Mouse (Mus musculus): ENCODE results near the gene Gm10840. TPM values are rescaled to one million over a fixed set of nuclear protein-coding genes. Genes with fewer than 3 reads are reported as not detected.

Gm10840 gene
- polyA plus RNA-seq, 1 experiment from 2014 or later: not detected

DNA sequence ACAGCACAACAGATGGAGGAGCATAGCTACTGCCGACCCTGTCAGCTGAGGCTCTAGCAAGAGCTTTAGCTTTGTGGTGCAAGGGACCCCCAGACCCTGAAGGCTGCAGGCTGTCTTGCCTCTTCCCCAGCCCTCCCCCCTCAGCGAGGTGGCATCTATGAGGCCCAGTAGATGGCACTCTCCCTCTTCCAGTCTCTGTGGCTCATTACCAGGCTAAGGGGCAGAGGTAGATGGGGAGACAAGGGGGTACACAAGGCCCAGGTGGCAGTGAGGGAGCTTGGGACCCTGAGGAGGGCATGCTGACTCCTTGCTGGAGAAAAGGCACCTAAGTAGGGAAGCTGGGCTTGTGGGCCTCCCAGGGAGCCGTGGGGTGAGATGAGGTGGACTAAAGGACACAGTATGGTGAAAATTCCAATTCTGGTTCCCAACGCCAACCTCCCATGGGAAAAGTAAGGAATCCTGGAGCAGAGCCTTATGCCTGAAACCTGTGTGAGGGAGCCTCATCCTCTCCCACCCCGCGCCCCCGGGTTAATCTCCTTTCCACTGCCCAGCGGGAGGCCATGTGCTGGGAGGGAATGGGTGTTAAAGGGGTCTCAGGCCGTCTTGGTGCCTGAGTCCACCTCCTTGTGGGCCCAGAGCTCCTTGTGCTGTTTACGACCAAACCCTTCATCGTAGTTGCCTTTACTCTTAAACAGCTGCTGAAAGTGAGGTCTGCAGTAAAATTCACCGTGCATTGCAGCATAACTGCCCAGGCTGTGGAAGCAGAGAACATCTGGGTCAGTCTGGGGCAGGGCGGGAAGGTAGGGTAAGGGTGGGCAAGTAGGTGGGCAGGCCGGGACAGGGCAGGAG is 2.3 kb upstream of the Gm10840 start:
- no peaks in the 10 kb centered on the region for H3K27me3 ChIP-seq (replicated peaks; ENCODE audit: control insufficient read depth, insufficient read depth, low read length)
- H3K9me3 ChIP-seq (replicated peaks; ENCODE audit: control insufficient read depth, low read length): no peaks in the 10 kb centered on the region
- H3K4me3 ChIP-seq (ENCODE audit: low read depth, low read length): peak overlapping the region; percentile 82
- H3K4me2 ChIP-seq (ENCODE audit: low read length): peak overlapping the region; percentile 96
- DNase-seq (ENCODE audit: low spot score): peak; percentile 42
- H3K36me3 ChIP-seq (ENCODE audit: control insufficient read depth, insufficient read depth, low read length): peaks cover 48% of the 10 kb centered on the region
- H3K27ac ChIP-seq (ENCODE audit: low read depth, low read length): peak overlapping the region; percentile 99
- H3K4me1 ChIP-seq (ENCODE audit: control insufficient read depth, insufficient read depth, low read length): peaks cover 20% of the 10 kb centered on the region
- 52% methylated on average over 14 of the region's 14 CpGs for WGBS
- ATAC-seq: no peak
- peak overlapping the region; percentile 97 for H3K9ac ChIP-seq (ENCODE audit: low read length)

DNA sequence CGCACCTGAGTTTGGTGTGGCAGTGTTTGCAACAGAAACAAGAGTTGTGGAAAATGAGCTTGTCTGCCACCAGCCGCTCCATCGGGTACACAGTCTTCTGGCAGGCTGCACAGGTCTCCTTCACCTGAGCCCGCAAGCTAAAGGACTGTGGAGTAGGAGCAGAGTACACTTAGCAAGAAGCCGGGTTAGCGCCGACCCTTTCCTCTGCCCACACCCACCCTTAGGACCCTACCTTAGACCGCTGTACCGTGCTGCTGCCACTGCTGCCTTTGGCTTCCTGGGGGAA is 1.8 kb upstream of the Gm10840 start:
- 38% methylated on average over 9 of the region's 9 CpGs for WGBS

DNA sequence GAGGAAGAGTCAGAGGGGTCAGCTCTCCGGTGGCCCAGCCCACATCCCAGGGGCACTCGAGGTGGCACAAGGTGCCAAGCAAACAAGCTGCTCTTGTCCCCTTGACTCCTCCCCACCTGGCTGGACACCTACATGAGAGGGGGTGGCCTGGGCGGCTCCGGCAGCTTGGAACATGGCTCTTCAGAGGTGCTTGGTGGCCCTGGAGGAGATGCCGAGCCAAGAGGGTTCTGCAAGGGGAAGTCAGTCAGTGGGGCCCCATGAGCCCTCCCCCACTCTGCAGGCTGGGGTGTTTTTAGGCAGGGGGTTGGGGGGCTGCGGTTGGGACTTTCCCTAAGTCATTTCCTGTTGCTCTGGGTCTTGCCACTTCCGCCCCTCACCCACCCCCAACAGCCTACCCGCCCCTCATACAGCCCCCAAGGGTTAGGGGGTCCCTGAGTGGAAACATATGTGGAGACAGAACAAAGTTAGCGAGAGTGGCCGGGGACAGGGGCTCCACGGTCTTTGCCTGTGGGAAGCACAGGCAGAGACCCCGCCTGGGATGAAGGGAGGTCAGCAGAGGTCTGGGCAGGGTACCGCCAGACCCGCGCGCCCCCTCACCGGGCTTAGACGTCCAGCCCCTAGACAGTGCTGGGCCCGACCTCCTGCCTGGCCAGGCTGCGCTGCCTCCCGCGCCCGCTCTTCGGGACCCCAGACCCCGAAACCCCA is 1.3 kb upstream of the Gm10840 start:
- Histone ChIP-seq H3K4me1 (ENCODE audit: control insufficient read depth, insufficient read depth, low read length) (peaks cover 20% of the 10 kb centered on the region), H3K27ac (ENCODE audit: low read depth, low read length) (peak overlapping the region; percentile 99), H3K9ac (ENCODE audit: low read length) (peak overlapping the region; percentile 97), H3K36me3 (ENCODE audit: control insufficient read depth, insufficient read depth, low read length) (peaks cover 49% of the 10 kb centered on the region), H3K4me3 (ENCODE audit: low read depth, low read length) (peak overlapping the region; percentile 82), H3K9me3 (replicated peaks; ENCODE audit: control insufficient read depth, low read length) (no peaks in the 10 kb centered on the region), H3K4me2 (ENCODE audit: low read length) (peak overlapping the region; percentile 96), H3K27me3 (replicated peaks; ENCODE audit: control insufficient read depth, insufficient read depth, low read length) (no peaks in the 10 kb centered on the region)
- WGBS: 2% methylated on average over 20 of the region's 25 CpGs
- peak; percentile 41 for DNase-seq (ENCODE audit: low spot score)
- ATAC-seq: peak; percentile 47

More for the DNA sequence above, 1.8 kb upstream of the Gm10840 start:
- peak overlapping the region; percentile 99 for H3K27ac ChIP-seq (ENCODE audit: low read depth, low read length)
- DNase-seq (ENCODE audit: low spot score) (peak; percentile 4), ATAC-seq (no peak)
- H3K4me3 ChIP-seq (ENCODE audit: low read depth, low read length): peak overlapping the region; percentile 82
- H3K9me3 ChIP-seq (replicated peaks; ENCODE audit: control insufficient read depth, low read length): no peaks in the 10 kb centered on the region
- peaks cover 48% of the 10 kb centered on the region for H3K36me3 ChIP-seq (ENCODE audit: control insufficient read depth, insufficient read depth, low read length)
- H3K4me1 ChIP-seq (ENCODE audit: control insufficient read depth, insufficient read depth, low read length): peaks cover 20% of the 10 kb centered on the region
- H3K27me3 ChIP-seq (replicated peaks; ENCODE audit: control insufficient read depth, insufficient read depth, low read length): no peaks in the 10 kb centered on the region
- peak overlapping the region; percentile 97 for H3K9ac ChIP-seq (ENCODE audit: low read length)
- peak overlapping the region; percentile 96 for H3K4me2 ChIP-seq (ENCODE audit: low read length)

GRCm38 (mm10) chr11:106159921-106160840 is 469 bp upstream of the Gm10840 start:
- Histone ChIP-seq H3K4me1 (ENCODE audit: control insufficient read depth, insufficient read depth, low read length) (peaks cover 20% of the 10 kb centered on the region), H3K27ac (ENCODE audit: low read depth, low read length) (peak overlapping the region; percentile 99), H3K9ac (ENCODE audit: low read length) (peak overlapping the region; percentile 97), H3K9me3 (replicated peaks; ENCODE audit: control insufficient read depth, low read length) (no peaks in the 10 kb centered on the region), H3K27me3 (replicated peaks; ENCODE audit: control insufficient read depth, insufficient read depth, low read length) (no peaks in the 10 kb centered on the region), H3K36me3 (ENCODE audit: control insufficient read depth, insufficient read depth, low read length) (peaks cover 47% of the 10 kb centered on the region), H3K4me3 (ENCODE audit: low read depth, low read length) (peak overlapping the region; percentile 82), H3K4me2 (ENCODE audit: low read length) (peak overlapping the region; percentile 96)
- WGBS: under 1% methylated on average over 53 of the region's 106 CpGs
- ATAC-seq (peak; percentile 81), DNase-seq (ENCODE audit: low spot score) (peak; percentile 90)

GRCm38 (mm10) chr11:106162237-106162636 is 1.6 kb downstream of the Gm10840 start:
- Histone ChIP-seq H3K4me1 (ENCODE audit: control insufficient read depth, insufficient read depth, low read length) (peaks cover 20% of the 10 kb centered on the region), H3K4me2 (ENCODE audit: low read length) (no peak overlapping the region), H3K4me3 (ENCODE audit: low read depth, low read length) (no peak overlapping the region), H3K27ac (ENCODE audit: low read depth, low read length) (no peak overlapping the region), H3K27me3 (replicated peaks; ENCODE audit: control insufficient read depth, insufficient read depth, low read length) (no peaks in the 10 kb centered on the region), H3K9ac (ENCODE audit: low read length) (no peak overlapping the region), H3K9me3 (replicated peaks; ENCODE audit: control insufficient read depth, low read length) (no peaks in the 10 kb centered on the region), H3K36me3 (ENCODE audit: control insufficient read depth, insufficient read depth, low read length) (peaks cover 40% of the 10 kb centered on the region)
- no peak for DNase-seq (ENCODE audit: low spot score)
- ATAC-seq: no peak
- 76% methylated on average over 2 of the region's 2 CpGs for WGBS

GRCm38 (mm10) chr11:106163546-106163945 is 2.9 kb downstream of the Gm10840 start:
- Histone ChIP-seq H3K27ac (ENCODE audit: low read depth, low read length) (no peak overlapping the region), H3K9me3 (replicated peaks; ENCODE audit: control insufficient read depth, low read length) (no peaks in the 10 kb centered on the region), H3K9ac (ENCODE audit: low read length) (no peak overlapping the region), H3K4me2 (ENCODE audit: low read length) (no peak overlapping the region), H3K4me3 (ENCODE audit: low read depth, low read length) (no peak overlapping the region), H3K4me1 (ENCODE audit: control insufficient read depth, insufficient read depth, low read length) (peaks cover 17% of the 10 kb centered on the region), H3K27me3 (replicated peaks; ENCODE audit: control insufficient read depth, insufficient read depth, low read length) (no peaks in the 10 kb centered on the region), H3K36me3 (ENCODE audit: control insufficient read depth, insufficient read depth, low read length) (peaks cover 41% of the 10 kb centered on the region)
- ATAC-seq (no peak), DNase-seq (ENCODE audit: low spot score) (no peak)
- 94% methylated on average over 4 of the region's 4 CpGs for WGBS

DNA sequence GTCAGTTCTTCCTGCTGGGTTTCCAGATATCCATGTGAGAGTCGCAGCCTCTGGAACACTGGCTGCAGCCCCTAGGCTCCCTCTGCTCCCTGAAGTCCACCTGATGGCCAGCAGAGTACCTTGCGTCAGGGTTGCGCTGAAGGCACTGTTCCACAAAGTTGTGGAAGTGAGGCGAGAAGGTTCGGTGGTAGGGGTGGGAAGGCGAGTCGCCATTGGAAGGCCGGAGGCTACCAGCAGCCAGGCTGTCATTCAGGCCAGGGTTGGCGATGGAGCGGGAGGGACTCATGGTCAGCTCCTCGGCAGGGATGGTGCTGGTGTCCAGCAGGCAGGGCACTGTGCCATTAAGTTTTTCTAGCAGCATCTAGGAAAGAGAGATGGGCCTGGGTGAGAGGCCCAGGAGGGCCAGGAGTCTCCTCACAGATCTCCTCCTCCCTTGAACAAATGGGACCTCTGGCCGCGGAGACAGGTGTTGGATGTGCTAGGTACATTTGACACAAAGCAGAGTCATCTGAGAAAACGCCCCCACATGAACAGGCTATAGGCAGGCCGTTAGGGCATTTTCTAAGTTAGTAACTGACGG is 4.0 kb downstream of the Gm10840 start:
- DNase-seq (ENCODE audit: low spot score): no peak
- Histone ChIP-seq H3K27me3 (replicated peaks; ENCODE audit: control insufficient read depth, insufficient read depth, low read length) (no peaks in the 10 kb centered on the region), H3K4me1 (ENCODE audit: control insufficient read depth, insufficient read depth, low read length) (peaks cover 9% of the 10 kb centered on the region; the same call in 1 of the 2 replicates), H3K4me2 (ENCODE audit: low read length) (no peak overlapping the region), H3K9ac (ENCODE audit: low read length) (no peak overlapping the region), H3K4me3 (ENCODE audit: low read depth, low read length) (no peak overlapping the region), H3K9me3 (replicated peaks; ENCODE audit: control insufficient read depth, low read length) (no peaks in the 10 kb centered on the region), H3K27ac (ENCODE audit: low read depth, low read length) (no peak overlapping the region), H3K36me3 (ENCODE audit: control insufficient read depth, insufficient read depth, low read length) (peaks cover 41% of the 10 kb centered on the region)
- no peak for ATAC-seq
- 91% methylated on average over 16 of the region's 16 CpGs for WGBS

- Histone ChIP-seq H3K4me1 (ENCODE audit: control insufficient read depth, insufficient read depth, low read length) (no peaks in the 10 kb centered on the region), H3K27ac (ENCODE audit: low read depth, low read length) (no peak overlapping the region), H3K4me2 (ENCODE audit: low read length) (no peak overlapping the region), H3K9me3 (replicated peaks; ENCODE audit: control insufficient read depth, low read length) (no peaks in the 10 kb centered on the region), H3K4me3 (ENCODE audit: low read depth, low read length) (no peak overlapping the region), H3K27me3 (replicated peaks; ENCODE audit: control insufficient read depth, insufficient read depth, low read length) (no peaks in the 10 kb centered on the region), H3K36me3 (ENCODE audit: control insufficient read depth, insufficient read depth, low read length) (peaks cover 52% of the 10 kb centered on the region), H3K9ac (ENCODE audit: low read length) (no peak overlapping the region)
- 92% methylated on average over 5 of the region's 5 CpGs for WGBS
- DNase-seq (ENCODE audit: low spot score) (no peak), ATAC-seq (no peak)
Observed at GRCm38 (mm10) chr11:106167435-106167834, 6.8 kb downstream of the Gm10840 start.

Measured in forebrain, embryonic 14.5 days (tissue).